Mouse (Mus musculus) small intestine, adult 2 months (tissue): ENCODE data around the gene Igf2r.

Experiments used
- CTCF ChIP-seq: fragments of 200-500 bp; IDR thresholded peaks from 2 replicates; pipeline ENCODE4 v1.5.1; 2012; ENCODE audit warnings: low read depth, mild to moderate bottlenecking, control low read depth, inconsistent platforms, low read length, moderate library complexity, mixed read lengths; ENCODE audit not compliant: insufficient replicate concordance, insufficient read length; ENCODE audit errors: extremely low read depth
- POLR2A ChIP-seq: fragments of 200-500 bp; IDR thresholded peaks from 2 replicates; pipeline ENCODE4 v1.6.1; 2012; ENCODE audit warnings: low read depth, mild to moderate bottlenecking, control low read depth, inconsistent platforms, low read length, moderate library complexity

DNA sequence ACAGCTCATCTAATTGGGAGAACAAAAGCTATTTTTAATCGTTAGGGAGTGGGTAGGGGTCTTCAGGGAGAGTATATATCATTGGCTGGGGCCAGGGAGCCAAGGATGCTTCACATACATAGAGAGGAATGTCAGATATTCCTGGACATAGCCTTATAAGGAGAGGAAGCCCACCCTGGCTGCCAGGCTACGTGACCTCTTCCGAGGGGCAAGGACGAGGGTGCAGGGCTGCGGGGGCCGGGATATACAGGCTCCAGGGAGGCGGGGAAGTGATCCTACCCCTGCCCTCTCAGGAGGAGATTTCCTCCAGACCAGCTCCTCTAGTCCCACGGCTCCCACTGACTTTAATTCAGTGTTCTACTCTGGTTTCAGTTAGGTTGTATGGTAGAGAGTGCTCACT is 10.7 kb upstream of the Igf2r start:
- TF ChIP-seq CTCF (no peak), POLR2A (no peak)
